Mouse (Mus musculus) embryonic facial prominence, embryonic 15.5 days (tissue): ENCODE results near the gene Gm21119. TPM values are rescaled to one million over a fixed set of nuclear protein-coding genes. Genes with fewer than 3 reads are reported as not detected.
"Not testable (repeated sequence)": the region's sequence is repeated elsewhere in the genome, so short reads cannot be mapped to it uniquely, and the experiment has no call there.

Source experiments
- ATAC-seq: fragments of 200-750 bp; cut with Nextera tagmentation; 2 replicates; pipeline ENCODE4 v1.8.0; 2017; ENCODE audit warnings: low read depth, moderate TSS enrichment; ENCODE audit not compliant: insufficient number of reproducible peaks, low FRiP score, low TSS enrichment
- H3K27ac ChIP-seq: fragments of 300-500 bp; sonication (generic); replicated peaks from 2 replicates; pipeline ENCODE4 v1.5.1; 2015; ENCODE audit warnings: mild to moderate bottlenecking, inconsistent platforms
- H3K27me3 ChIP-seq: fragments of 300-500 bp; sonication (generic); 2 replicates; pipeline ENCODE4 v1.6.1; 2015; ENCODE audit warnings: inconsistent platforms
- H3K36me3 ChIP-seq: fragments of 300-500 bp; sonication (generic); 2 replicates; pipeline ENCODE4 v1.6.1; 2015; ENCODE audit warnings: mild to moderate bottlenecking, inconsistent platforms
- H3K4me1 ChIP-seq: fragments of 300-500 bp; sonication (generic); 2 replicates; pipeline ENCODE4 v1.6.1; 2015; ENCODE audit warnings: inconsistent platforms
- H3K4me2 ChIP-seq: fragments of 300-500 bp; sonication (generic); replicated peaks from 2 replicates; pipeline ENCODE4 v1.6.1; 2015; ENCODE audit warnings: mild to moderate bottlenecking, inconsistent platforms
- H3K4me3 ChIP-seq: fragments of 300-500 bp; sonication (generic); replicated peaks from 2 replicates; pipeline ENCODE4 v1.5.1; 2015; ENCODE audit warnings: mild to moderate bottlenecking, inconsistent platforms
- H3K9ac ChIP-seq: fragments of 300-500 bp; sonication (generic); 2 replicates; pipeline ENCODE4 v1.6.1; 2015; ENCODE audit warnings: inconsistent platforms
- H3K9me3 ChIP-seq: fragments of 300-500 bp; sonication (generic); replicated peaks from 2 replicates; pipeline ENCODE4 v1.6.1; 2016; ENCODE audit warnings: inconsistent platforms
- WGBS: fragments of 180-500 bp; shearing (Covaris S2); methylation state at CpG from one replicate; pipeline ENCODE4 v1.1.7; 2015; 5-methylcytosine and 5-hydroxymethylcytosine counted together
- polyA plus RNA-seq: library from polyadenylated mRNA; unstranded; fragments of >200 nt; fragmentation: Nextera tagmentation; extraction: Ambion mirVana; gene quantifications from 2 replicates; pipeline ENCODE4 v1.2.1, GENCODE M21; 2015

Gm21119 gene
- 0.08 TPM in 1 of 2 replicates, not detected in the other for polyA plus RNA-seq

DNA sequence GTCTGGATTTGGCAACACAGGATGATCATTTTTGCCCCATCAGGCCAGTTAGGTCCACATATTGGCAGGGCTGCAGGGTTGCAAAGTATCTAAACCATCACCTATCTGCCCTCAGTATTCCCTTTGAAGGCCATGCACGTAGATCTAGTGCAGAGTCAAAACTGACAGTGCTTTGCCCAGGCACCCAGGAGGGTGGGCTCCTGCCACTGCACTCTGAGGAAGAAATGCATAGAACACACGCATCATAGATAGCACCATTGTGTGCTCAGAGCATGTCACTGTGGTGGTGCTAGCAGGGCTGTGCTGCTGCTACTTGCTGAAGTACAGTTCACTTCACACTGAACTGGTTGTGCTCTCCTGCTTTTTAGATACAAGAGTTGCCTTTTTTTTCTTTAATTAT lies at the start of gene Gm21119:
Gm21119 (plus strand) TSS at position 301 of the 400 bp plus-strand sequence.
- not testable (repeated sequence) for H3K9ac ChIP-seq, H3K27ac ChIP-seq, H3K9me3 ChIP-seq, H3K4me3 ChIP-seq, H3K4me2 ChIP-seq, H3K36me3 ChIP-seq, H3K4me1 ChIP-seq, ATAC-seq, H3K27me3 ChIP-seq
- WGBS: no CpG with 5 or more reads among the region's 2 CpGs

GRCm38 (mm10) chr8:20566753-20567152 lies 48.0 kb upstream of the Gm21119 start:
- H3K4me2 ChIP-seq, H3K27ac ChIP-seq, H3K9me3 ChIP-seq, H3K4me1 ChIP-seq, H3K27me3 ChIP-seq, H3K36me3 ChIP-seq, ATAC-seq, H3K9ac ChIP-seq, H3K4me3 ChIP-seq: not testable (repeated sequence)
- WGBS: no CpG with 5 or more reads among the region's 1 CpGs

DNA sequence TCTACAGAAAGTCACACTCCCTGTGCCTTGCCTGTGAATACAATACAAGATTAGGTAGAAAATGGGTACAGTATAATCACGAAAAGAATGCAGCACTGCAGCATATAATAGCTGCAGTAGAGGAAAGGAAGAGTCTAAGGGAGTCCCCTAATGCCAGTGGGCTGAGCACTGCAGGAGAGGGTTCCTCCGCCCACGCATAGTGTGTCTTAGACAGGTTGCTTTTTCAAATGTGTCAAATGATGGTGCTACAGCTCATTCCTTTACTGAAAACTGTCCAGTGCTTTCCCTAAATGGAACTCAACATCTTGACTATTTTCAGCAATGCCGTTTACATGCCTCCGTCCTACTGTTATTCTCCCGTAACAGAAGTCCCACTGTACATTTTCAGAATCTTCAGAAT lies 33.6 kb upstream of the Gm21119 start:
- H3K9ac ChIP-seq, H3K4me3 ChIP-seq, H3K27ac ChIP-seq, H3K36me3 ChIP-seq, H3K4me2 ChIP-seq, H3K9me3 ChIP-seq, H3K4me1 ChIP-seq, ATAC-seq, H3K27me3 ChIP-seq: not testable (repeated sequence)
- 90% methylated on average over 5 of the region's 6 CpGs for WGBS

GRCm38 (mm10) chr8:20582772-20583171 lies 31.9 kb upstream of the Gm21119 start:
- not testable (repeated sequence) for H3K4me3 ChIP-seq, H3K4me1 ChIP-seq, H3K9me3 ChIP-seq, H3K9ac ChIP-seq, H3K4me2 ChIP-seq, H3K27me3 ChIP-seq, ATAC-seq, H3K27ac ChIP-seq, H3K36me3 ChIP-seq
- WGBS: 79% methylated on average over 4 of the region's 6 CpGs

DNA sequence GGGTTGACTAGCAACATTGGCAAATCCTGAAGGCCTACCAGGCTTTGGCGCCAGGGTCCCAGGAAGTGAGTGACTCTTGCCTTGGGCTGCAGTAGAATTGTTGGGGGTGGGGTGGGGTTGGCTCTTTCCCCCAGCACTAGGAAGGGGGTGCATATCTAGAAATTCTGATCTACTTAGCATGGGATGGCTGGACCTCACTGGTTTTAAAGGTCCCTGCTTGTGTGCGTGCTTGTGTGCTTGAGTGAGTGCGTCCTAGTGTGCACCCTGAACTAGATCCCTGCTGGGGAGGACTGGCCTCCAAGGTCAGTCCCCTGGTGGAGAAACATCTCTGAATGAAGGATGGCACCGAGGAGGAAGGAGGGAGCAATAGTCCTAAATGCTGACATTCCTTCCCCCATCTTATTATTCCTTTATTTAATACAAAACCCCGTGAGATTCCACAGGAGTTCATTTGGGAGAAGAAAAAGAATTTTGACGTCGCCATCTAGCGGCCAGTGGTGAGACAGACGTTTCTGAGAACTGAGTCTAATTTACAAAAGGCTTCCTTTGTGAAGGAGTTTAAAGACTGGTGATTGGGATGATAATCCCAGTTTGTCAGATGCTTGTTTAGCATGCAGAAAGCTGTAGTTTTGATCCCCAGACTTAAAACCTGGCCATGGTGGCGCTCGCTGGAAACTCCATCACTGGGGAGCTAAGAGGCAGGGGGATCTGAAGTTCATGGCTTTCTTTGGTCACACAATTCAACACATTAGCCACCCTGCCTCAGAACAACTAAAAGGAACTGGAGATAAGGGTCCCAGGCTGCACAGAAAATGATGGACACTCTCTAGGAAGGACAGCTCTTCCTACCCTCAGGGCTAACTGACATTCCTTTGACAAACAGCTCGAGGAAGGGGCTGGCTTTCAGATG lies 26.2 kb upstream of the Gm21119 start:
- H3K9me3 ChIP-seq, H3K27ac ChIP-seq, H3K9ac ChIP-seq, H3K36me3 ChIP-seq, H3K4me3 ChIP-seq, H3K4me2 ChIP-seq, H3K27me3 ChIP-seq, H3K4me1 ChIP-seq, ATAC-seq: not testable (repeated sequence)
- WGBS: 19% methylated on average over 10 of the region's 12 CpGs

DNA sequence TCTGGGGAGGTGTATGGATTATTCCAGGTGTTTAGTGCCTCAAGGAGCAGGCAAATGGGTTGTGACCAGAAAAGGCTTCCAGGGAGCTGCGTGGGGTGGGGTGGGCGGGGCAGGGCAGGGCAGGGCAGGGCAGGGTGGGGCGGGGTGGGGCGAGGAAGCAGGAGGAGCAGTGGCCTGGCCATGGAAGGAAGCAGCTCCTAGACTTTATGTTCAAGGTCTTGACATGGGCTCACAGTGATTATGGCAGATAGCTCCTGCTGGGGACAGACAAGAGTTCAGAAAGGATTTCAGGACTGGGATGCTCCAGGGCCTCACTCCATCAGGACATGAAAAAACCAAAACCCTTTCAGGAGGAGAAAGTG lies 25.6 kb upstream of the Gm21119 start:
- not testable (repeated sequence) for H3K4me2 ChIP-seq, H3K4me3 ChIP-seq, H3K4me1 ChIP-seq, ATAC-seq, H3K36me3 ChIP-seq, H3K27me3 ChIP-seq, H3K27ac ChIP-seq, H3K9ac ChIP-seq, H3K9me3 ChIP-seq
- WGBS: 70% methylated on average over 2 of the region's 4 CpGs

DNA sequence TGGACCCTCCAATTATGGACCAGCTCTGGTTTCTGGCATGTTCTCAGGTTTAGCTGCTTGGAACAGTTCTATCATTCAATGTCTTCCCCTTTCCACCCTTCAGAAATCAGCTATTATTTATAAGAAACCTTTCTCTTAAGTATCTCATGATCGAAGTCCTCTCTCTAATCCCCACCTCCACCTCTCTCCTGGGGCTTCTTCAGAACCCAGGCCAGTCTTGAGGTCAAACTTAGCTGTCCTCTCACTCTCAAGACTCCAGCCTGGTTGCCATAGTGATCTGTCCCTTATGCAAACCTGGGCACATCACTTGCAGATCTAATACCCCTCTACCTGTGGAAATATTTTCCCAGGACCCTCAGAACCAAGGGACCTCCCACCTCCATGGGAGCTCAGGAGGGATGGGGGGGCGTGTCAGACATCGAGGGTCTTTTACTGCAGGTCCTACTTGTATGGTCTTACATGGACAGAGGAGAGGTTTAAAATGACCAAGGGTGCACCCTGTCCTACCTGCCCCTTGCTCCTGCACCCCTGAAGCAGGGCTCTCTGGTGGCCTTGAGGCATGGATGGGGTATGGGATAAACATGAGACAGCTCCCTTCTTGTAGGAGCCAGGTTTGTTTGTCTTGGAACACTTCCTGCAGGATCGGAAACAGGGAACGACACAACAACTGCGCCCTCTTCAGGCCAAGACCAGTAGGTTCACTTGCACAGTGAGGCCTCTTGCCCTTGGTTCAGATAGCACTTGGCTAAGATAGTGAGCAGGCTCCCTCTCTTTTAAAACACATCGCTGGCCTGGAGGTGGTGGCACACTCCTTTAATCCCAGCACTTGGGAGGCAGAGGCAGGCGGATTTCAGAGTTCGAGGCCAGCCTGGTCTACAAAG lies 24.4 kb upstream of the Gm21119 start:
- not testable (repeated sequence) for H3K4me1 ChIP-seq, H3K36me3 ChIP-seq, H3K9me3 ChIP-seq, H3K27ac ChIP-seq, H3K9ac ChIP-seq, ATAC-seq, H3K4me2 ChIP-seq, H3K4me3 ChIP-seq, H3K27me3 ChIP-seq
- WGBS: 80% methylated on average over 3 of the region's 9 CpGs

GRCm38 (mm10) chr8:20591002-20591401 lies 23.7 kb upstream of the Gm21119 start:
- not testable (repeated sequence) for H3K27ac ChIP-seq, H3K4me3 ChIP-seq, H3K9ac ChIP-seq, H3K4me1 ChIP-seq, H3K9me3 ChIP-seq, H3K27me3 ChIP-seq, H3K4me2 ChIP-seq, ATAC-seq, H3K36me3 ChIP-seq
- WGBS: 77% methylated on average over 5 of the region's 8 CpGs

DNA sequence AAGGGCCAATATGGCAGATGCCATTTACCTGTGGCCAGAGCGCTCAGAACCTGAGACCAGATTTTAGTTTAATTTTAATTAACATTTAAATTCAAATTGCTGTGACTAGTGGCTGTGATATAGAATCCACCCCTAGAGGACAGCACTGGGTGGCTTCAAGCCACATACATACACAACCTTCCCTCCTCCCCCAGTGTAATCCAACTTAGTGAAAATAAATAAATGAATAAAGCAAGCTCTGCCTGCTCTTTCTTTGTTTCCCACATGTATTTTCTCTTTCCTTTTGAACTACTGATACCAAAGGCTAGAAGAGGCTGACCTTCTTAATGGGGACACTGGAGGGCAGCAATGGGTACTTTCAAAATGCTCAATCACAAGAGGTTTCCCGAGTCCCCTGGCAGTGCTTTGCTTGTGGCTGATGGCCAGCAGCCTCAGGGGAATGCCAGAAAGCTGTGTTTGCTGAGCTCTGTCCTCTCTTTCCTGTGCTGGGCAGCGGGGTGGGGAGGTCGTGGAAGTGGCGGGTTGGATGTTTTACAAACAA lies 21.9 kb upstream of the Gm21119 start:
- not testable (repeated sequence) for H3K27me3 ChIP-seq, H3K4me2 ChIP-seq, H3K27ac ChIP-seq, H3K4me3 ChIP-seq, H3K9me3 ChIP-seq, H3K4me1 ChIP-seq, H3K9ac ChIP-seq, H3K36me3 ChIP-seq, ATAC-seq
- 42% methylated on average over 1 of the region's 5 CpGs for WGBS

GRCm38 (mm10) chr8:20593841-20594240 lies 20.9 kb upstream of the Gm21119 start:
- not testable (repeated sequence) for H3K27ac ChIP-seq, H3K4me3 ChIP-seq, H3K27me3 ChIP-seq, H3K9me3 ChIP-seq, H3K4me2 ChIP-seq, H3K4me1 ChIP-seq, H3K9ac ChIP-seq, ATAC-seq, H3K36me3 ChIP-seq
- no CpG with 5 or more reads among the region's 4 CpGs for WGBS

DNA sequence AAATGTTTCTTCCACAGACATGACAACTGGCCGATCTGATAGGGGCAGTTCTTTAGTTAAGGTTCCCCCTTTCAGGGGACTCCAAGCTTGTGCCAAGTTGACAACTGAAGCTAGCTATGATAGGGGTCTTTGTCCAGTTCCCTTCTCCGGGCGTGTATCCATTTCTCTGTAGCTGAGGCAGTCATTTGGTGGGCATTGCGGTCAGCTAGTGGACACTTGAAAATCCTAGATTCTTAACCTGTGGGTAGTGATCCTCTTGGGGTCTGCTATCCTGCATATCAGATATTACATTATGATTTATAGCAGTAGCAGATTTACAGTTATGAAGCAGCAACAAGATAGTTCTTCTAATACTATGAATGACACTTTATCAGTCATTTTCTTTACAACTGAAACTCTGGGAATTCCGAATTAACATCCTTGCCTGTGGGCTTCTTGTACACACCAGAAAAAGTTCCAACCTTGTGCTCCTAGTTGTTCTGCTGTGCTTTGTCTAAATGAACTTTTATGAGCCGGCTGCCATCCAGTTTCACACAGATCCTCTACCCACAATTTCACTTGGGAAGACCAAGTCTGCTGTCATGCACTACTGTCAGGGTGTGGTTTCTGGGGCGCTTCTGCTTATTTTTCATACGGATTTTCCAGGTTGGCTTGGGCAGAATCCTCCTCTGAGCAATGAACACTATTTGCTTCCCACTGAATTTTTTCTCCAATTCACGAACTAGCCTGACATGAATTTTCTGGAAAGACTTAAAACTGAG lies 18.5 kb upstream of the Gm21119 start:
- not testable (repeated sequence) for H3K4me2 ChIP-seq, H3K9me3 ChIP-seq, H3K27ac ChIP-seq, H3K9ac ChIP-seq, H3K36me3 ChIP-seq, H3K4me3 ChIP-seq, H3K27me3 ChIP-seq, H3K4me1 ChIP-seq, ATAC-seq
- WGBS: 78% methylated on average over 6 of the region's 9 CpGs
